Mouse (Mus musculus) kidney, embryonic 16.5 days (tissue): ENCODE results near the gene Gm45808. TPM values are rescaled to one million over a fixed set of nuclear protein-coding genes. Genes with fewer than 3 reads are reported as not detected.

Experiments used
- ATAC-seq: fragments of 200-750 bp; cut with Nextera tagmentation; 2 replicates; pipeline ENCODE4 v1.8.0; 2017; ENCODE audit warnings: moderate TSS enrichment; ENCODE audit not compliant: low FRiP score, low TSS enrichment
- H3K27ac ChIP-seq: fragments of 300-500 bp; sonication (generic); 2 replicates; pipeline ENCODE4 v1.5.1; 2014; ENCODE audit warnings: low read length
- H3K27me3 ChIP-seq: fragments of 300-500 bp; sonication (generic); 2 replicates; pipeline ENCODE4 v1.6.1; 2014; ENCODE audit warnings: low read length, control low read depth, mixed read lengths; ENCODE audit not compliant: insufficient read depth
- H3K36me3 ChIP-seq: fragments of 300-500 bp; sonication (generic); 2 replicates; pipeline ENCODE4 v1.6.1; 2014; ENCODE audit warnings: low read length, control low read depth, mixed read lengths; ENCODE audit not compliant: insufficient read depth
- H3K4me1 ChIP-seq: fragments of 300-500 bp; sonication (generic); 2 replicates; pipeline ENCODE4 v1.6.1; 2014; ENCODE audit warnings: low read length, control low read depth, mixed read lengths; ENCODE audit not compliant: insufficient read depth
- H3K4me2 ChIP-seq: fragments of 300-500 bp; sonication (generic); replicated peaks from 2 replicates; pipeline ENCODE4 v1.6.1; 2014; ENCODE audit warnings: low read depth, low read length
- H3K4me3 ChIP-seq: fragments of 300-500 bp; sonication (generic); 2 replicates; pipeline ENCODE4 v1.5.1; 2014; ENCODE audit warnings: mild to moderate bottlenecking, low read length
- H3K9ac ChIP-seq: fragments of 300-500 bp; sonication (generic); replicated peaks from 2 replicates; pipeline ENCODE4 v1.6.1; 2014; ENCODE audit warnings: low read length
- H3K9me3 ChIP-seq: fragments of 300-500 bp; sonication (generic); 2 replicates; pipeline ENCODE4 v1.6.1; 2016; ENCODE audit warnings: low read length, control low read depth
- WGBS: fragments of 180-500 bp; shearing (Covaris S2); extraction: QIAGEN DNeasy Blood & Tissue Kit; methylation state at CpG from one replicate; pipeline ENCODE4 v1.1.7; 2014; 5-methylcytosine and 5-hydroxymethylcytosine counted together
- polyA plus RNA-seq: library from polyadenylated mRNA; unstranded; fragments of >200 nt; fragmentation: Nextera tagmentation; extraction: Ambion mirVana; gene quantifications from 2 replicates; pipeline ENCODE4 v1.2.1, GENCODE M21; 2015

Gm45808 gene
- polyA plus RNA-seq, 1 experiment from 2014 or later, result not detected

DNA sequence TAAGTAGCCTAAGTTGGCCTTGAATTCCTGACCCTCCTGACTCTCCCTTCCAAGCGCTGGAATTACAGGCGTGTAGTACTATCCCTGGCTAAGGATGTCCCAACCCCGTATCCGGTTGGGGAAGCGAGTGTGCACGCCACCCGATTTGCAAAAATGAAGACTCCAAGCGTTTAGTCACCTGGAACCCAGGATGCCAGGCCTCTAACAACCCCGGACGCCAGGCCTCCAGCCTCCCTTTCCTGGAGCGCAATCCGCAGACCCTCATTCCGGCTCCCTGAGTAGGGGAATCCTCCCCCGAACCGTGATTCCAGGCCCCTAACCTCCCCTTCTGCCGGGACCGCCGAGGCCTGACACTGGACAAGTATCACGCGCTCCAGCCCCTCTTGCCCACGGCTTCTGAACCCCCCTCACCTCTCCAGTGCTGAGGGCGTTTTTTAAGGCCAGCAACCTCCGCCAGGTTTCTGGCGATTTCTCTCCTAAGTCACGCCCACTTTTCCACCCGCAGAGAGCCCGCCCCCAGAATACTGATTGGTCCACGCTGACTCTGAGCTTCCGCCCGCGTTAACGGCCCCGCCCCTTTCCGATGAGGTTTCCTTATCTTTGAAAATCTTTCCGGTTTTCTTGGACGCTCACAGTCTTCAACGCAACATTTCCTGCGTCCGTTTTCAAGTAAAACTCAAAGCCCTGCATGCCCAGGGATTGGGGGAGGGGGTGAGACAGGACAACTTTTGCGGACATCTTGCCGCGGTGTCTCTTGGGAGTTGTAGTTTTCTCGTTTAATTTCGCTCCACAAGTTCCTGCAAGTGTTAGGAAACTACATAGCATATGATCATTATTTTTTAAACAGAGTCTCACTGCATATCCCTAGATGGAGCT lies 23.5 kb upstream of the Gm45808 start, which contains the start of gene Nucb1:
Gene Nucb1, minus strand, starts transcription at position 495 of the 876 bp plus-strand sequence.
- Histone ChIP-seq H3K27me3 (no peaks in the 10 kb centered on the region), H3K4me2 (peak within 1 kb of the TSS; percentile 99), H3K27ac (peak within 1 kb of the TSS; percentile 99), H3K4me1 (peaks cover 26% of the 10 kb centered on the region), H3K4me3 (peak within 1 kb of the TSS; percentile 88), H3K9ac (peak within 1 kb of the TSS; percentile 91), H3K9me3 (no peaks in the 10 kb centered on the region), H3K36me3 (peaks cover 18% of the 10 kb centered on the region)
- WGBS, result under 1% methylated on average over 44 of the region's 44 CpGs
- peak; percentile 89 for ATAC-seq

DNA sequence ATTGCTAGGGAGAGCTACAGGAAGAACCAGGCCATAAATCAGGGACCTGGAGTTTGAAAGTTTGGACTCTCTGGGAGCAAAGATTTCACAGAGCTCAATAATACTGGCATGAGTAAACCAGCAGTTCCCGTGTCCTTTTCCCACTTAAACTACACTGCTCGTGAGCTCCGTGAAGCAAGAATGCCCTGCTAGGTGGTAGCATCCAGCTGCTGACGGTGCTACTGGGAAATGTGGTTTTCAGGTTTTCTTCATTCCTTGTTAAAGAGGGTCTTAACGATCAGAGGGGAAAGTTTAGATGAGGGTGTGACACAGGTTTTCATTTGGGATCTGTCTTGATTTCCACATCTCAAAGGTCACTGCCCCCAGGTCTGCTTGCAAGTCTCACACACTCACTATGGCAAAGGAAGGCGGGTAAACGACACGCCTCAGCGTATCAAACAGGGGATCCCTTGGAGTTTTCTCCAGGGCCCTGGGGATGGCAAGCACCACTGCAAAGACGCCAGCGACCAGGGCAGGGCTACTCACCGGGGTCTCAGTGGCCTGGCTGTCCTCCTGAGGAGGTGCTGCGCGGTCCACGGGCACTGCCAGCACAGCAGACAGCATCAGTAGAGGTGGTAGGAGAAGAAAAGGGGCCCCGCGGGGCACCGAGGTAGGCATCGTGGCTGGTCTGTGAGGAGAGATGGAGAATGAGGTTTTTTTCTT lies 22.7 kb upstream of the Gm45808 start:
- 22% methylated on average over 18 of the region's 19 CpGs for WGBS
- Histone ChIP-seq H3K9ac (peak overlapping the region; percentile 91), H3K27ac (peak overlapping the region; percentile 99), H3K4me2 (peak overlapping the region; percentile 99), H3K4me3 (peak overlapping the region; percentile 88), H3K27me3 (no peaks in the 10 kb centered on the region), H3K36me3 (peaks cover 25% of the 10 kb centered on the region), H3K9me3 (no peaks in the 10 kb centered on the region), H3K4me1 (peaks cover 25% of the 10 kb centered on the region)
- ATAC-seq, result peak; percentile 32

DNA sequence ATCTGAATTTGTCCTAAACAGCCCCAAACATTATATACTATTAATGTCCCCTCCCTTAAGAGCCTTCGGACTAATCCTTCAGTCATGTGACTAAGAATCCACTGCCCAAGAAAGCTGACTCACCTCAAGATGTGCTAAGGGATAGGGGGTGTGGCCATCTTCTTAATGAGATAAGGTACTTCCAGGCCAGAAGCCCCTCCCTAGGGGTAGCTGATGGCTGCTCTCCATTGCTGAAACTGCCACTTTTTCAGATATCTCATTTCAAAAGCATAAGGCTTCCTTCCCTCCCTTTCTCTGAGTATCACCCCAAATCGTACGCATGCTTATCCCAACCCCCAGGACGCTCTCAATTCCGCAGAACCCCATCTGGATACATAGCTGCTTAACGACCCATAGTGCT lies 21.9 kb upstream of the Gm45808 start:
- Histone ChIP-seq H3K4me3 (peak overlapping the region; percentile 88), H3K4me2 (peak overlapping the region; percentile 99), H3K27ac (no peak overlapping the region), H3K4me1 (peaks cover 25% of the 10 kb centered on the region), H3K27me3 (no peaks in the 10 kb centered on the region), H3K9ac (peak overlapping the region; percentile 91), H3K9me3 (no peaks in the 10 kb centered on the region), H3K36me3 (peaks cover 29% of the 10 kb centered on the region)
- ATAC-seq, result no peak
- 51% methylated on average over 6 of the region's 6 CpGs for WGBS

DNA sequence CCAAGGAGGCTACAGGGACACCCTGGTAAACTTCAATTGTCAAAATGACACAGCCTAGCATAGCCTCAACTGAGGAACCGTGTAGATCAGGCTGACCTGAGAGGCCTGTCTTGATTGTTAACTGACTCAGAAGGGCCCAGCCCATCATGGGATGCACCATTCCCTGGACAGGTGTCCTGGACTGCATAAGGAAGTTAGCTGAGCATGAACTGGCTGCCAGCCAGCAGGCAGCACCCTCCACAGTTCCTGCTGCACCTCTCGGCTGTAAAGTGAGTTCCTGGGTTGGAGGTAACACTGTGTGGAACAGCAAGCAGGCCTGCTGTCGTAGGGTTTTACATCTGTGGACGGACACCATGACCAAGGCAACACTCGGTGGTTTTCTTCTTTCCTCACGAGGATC lies 21.0 kb upstream of the Gm45808 start:
- no peak for ATAC-seq
- WGBS, result 87% methylated on average over 6 of the region's 6 CpGs

DNA sequence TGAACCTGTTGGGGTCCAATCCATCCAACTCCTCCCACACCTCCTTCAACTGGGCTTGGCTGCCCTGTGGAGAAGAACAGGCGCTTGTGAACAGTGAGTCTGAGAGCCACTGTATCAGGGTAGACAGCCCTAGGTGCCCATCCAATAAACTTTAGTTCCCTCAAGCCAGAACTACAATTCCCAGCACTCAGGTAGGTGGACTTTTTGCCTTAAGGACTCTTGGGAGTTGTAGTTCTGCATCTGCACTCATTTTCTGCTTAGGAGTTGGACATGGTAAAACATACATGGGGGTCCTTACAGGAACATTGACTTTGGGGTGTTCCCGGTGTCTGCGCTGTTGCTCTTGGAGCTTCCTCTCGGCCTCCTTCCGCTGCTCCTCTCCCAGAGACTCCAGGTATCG lies 11.8 kb upstream of the Gm45808 start:
- no peaks in the 10 kb centered on the region for H3K4me1 ChIP-seq
- no peak overlapping the region for H3K9ac ChIP-seq
- peaks cover 75% of the 10 kb centered on the region for H3K36me3 ChIP-seq
- H3K27ac ChIP-seq, result no peak overlapping the region
- H3K4me3 ChIP-seq, result no peak overlapping the region
- H3K27me3 ChIP-seq, result no peaks in the 10 kb centered on the region
- H3K9me3 ChIP-seq, result no peaks in the 10 kb centered on the region
- ATAC-seq, result no peak
- WGBS, result 97% methylated on average over 6 of the region's 6 CpGs
- no peak overlapping the region for H3K4me2 ChIP-seq

More for the DNA sequence above, 21.0 kb upstream of the Gm45808 start:
- Histone ChIP-seq H3K4me3 (no peak overlapping the region), H3K36me3 (peaks cover 31% of the 10 kb centered on the region), H3K4me1 (peaks cover 25% of the 10 kb centered on the region), H3K9me3 (no peaks in the 10 kb centered on the region), H3K4me2 (no peak overlapping the region), H3K9ac (no peak overlapping the region), H3K27me3 (no peaks in the 10 kb centered on the region), H3K27ac (no peak overlapping the region)

DNA sequence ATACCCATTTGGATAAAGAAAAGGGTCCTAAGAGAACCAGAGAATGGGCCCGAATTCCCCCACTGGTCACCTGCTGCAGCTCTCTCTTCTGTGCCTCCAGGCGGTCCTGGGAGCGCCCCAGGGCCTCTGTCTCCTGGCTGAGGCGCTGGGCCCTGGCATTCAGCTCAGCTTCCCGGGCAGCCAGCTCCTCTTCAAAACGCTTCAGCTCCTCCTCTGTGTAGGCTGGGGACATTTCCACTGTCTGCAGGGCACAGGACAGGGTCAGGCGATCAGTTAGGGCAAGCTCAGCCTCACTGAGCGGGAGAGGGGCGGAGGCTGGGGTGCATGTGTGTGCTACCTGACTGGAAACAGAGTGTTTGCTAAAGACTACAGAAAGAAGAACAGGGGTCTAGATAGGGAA lies 7.9 kb upstream of the Gm45808 start:
- ATAC-seq, result no peak
- Histone ChIP-seq H3K36me3 (peaks cover 72% of the 10 kb centered on the region), H3K27ac (no peak overlapping the region), H3K4me2 (no peak overlapping the region), H3K4me1 (peaks cover 16% of the 10 kb centered on the region), H3K27me3 (no peaks in the 10 kb centered on the region), H3K4me3 (no peak overlapping the region), H3K9ac (no peak overlapping the region), H3K9me3 (no peaks in the 10 kb centered on the region)
- 91% methylated on average over 9 of the region's 9 CpGs for WGBS

DNA sequence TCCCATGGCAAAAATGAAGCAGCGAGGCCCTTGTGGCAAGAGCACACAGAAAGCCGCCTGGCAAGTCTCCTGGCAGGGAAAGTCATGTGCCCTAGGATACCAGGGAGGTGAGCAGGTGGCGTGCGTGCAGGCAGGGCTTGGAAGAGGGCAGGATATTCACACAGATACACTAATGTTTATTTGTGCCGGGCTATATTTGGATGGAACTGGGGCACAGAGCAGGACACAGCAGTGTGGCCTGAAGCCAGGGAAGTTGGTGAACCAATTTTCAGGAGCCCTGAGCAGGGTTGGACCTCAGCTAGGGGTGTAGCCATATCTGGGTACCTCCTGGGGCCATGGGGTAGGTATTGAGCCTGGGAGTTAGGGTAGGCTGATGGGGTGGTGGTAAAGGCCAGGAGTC lies 6.3 kb upstream of the Gm45808 start:
- ATAC-seq, result no peak
- no peak overlapping the region for H3K27ac ChIP-seq
- WGBS, result 92% methylated on average over 5 of the region's 5 CpGs
- H3K4me1 ChIP-seq, result peaks cover 26% of the 10 kb centered on the region
- H3K9me3 ChIP-seq, result no peaks in the 10 kb centered on the region
- no peaks in the 10 kb centered on the region for H3K27me3 ChIP-seq
- H3K4me2 ChIP-seq, result no peak overlapping the region
- H3K36me3 ChIP-seq, result peaks cover 56% of the 10 kb centered on the region
- H3K4me3 ChIP-seq, result no peak overlapping the region
- no peak overlapping the region for H3K9ac ChIP-seq

DNA sequence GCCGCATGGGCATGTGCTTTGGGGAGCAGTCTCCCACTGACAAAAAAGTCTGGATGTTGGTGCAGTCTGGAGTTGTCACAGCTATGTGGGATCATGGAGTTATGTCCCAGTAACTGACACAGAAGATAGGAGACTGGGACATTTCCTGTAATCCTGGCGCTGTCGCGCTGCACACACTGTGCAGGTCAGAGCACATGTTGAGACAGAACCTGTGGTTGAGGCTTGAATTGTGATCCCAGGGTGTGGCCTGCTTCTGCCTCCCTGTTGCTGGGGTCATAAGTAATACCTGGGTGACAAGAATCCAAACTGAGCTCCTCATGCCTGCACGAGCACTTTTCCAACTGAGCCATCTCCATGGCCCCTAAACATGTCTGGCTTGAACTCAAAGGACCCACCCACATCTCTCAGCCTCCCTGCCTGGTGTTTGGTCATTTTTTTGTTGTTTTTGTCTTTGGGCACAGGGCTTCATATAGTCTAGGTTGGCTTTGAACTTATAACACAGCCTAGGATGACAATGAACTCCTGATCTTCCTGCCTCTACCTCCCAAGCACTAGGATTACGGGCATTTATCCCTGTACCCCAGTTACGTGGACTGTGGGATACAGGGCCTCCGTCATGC lies 5.7 kb upstream of the Gm45808 start:
- no peak overlapping the region for H3K4me2 ChIP-seq
- no peak for ATAC-seq
- no peak overlapping the region for H3K9ac ChIP-seq
- no peaks in the 10 kb centered on the region for H3K9me3 ChIP-seq
- WGBS, result 98% methylated on average over 8 of the region's 8 CpGs
- H3K36me3 ChIP-seq, result peaks cover 49% of the 10 kb centered on the region
- H3K27ac ChIP-seq, result no peak overlapping the region
- no peaks in the 10 kb centered on the region for H3K27me3 ChIP-seq
- no peak overlapping the region for H3K4me3 ChIP-seq
- H3K4me1 ChIP-seq, result peaks cover 26% of the 10 kb centered on the region

DNA sequence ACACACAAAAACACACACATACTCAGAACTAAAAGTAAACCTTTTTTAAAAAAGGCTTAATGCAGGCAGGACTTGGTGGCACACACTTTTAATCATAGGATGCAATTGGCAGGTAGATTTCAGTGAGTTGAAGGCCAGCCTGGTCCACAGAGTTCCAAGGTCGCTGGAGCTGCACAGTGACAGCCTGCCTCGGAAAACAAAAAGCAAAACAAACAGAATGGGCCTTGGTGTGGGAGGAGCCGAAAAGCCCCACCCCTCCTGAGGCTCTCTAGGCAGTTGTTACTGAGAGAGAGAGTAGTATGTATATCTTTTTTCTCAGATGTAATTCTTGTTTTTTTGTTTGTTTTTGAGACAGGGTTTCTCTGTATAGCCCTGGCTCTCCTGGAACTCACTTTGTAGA lies 4.7 kb upstream of the Gm45808 start:
- no peaks in the 10 kb centered on the region for H3K9me3 ChIP-seq
- ATAC-seq, result 0 out of 2 replicates have a peak, but pooled peaks have one; percentile 16
- H3K27ac ChIP-seq, result peak overlapping the region; percentile 44; the same call in 1 of the 2 replicates
- H3K4me3 ChIP-seq, result no peak overlapping the region
- H3K4me1 ChIP-seq, result peaks cover 26% of the 10 kb centered on the region
- H3K4me2 ChIP-seq, result peak overlapping the region; percentile 36
- H3K9ac ChIP-seq, result peak overlapping the region; percentile 40
- H3K27me3 ChIP-seq, result no peaks in the 10 kb centered on the region
- WGBS, result 10% methylated on average over 3 of the region's 3 CpGs
- peaks cover 39% of the 10 kb centered on the region for H3K36me3 ChIP-seq
